Mouse (Mus musculus) urinary bladder, postnatal 25 days (tissue): ENCODE measurements at regions not wholly inside any gene's neighbourhood (a gene's known extent, or its start where the extent isn't known, plus 50 kb on each side); places are given as distances from the start of the nearest gene placed in this dataset.

Source experiments
- DNase-seq: peaks from one replicate; pipeline ENCODE4 v3.0.0; 2022; ENCODE audit warnings: low spot score

GRCm38 (mm10) chr13:6395562-6396223 lies 152.3 kb upstream of the Pitrm1 start:
- no peak for DNase-seq

- no peak for DNase-seq
Measured at GRCm38 (mm10) chr13:6397648-6398047, 150.3 kb upstream of the Pitrm1 start.

- no peak for DNase-seq
Measured at GRCm38 (mm10) chr13:6431821-6432220, 116.1 kb upstream of the Pitrm1 start.

- no peak for DNase-seq
Measured at GRCm38 (mm10) chr13:6446976-6447375, 101.0 kb upstream of the Pitrm1 start.

GRCm38 (mm10) chr13:6461363-6461762 lies 86.6 kb upstream of the Pitrm1 start:
- no peak for DNase-seq

GRCm38 (mm10) chr13:6465911-6466419 lies 82.0 kb upstream of the Pitrm1 start:
- no peak for DNase-seq

GRCm38 (mm10) chr13:6469446-6470227 lies 78.3 kb upstream of the Pitrm1 start:
- DNase-seq, result peak; percentile 56

GRCm38 (mm10) chr13:6470286-6471103 lies 77.5 kb upstream of the Pitrm1 start:
- no peak for DNase-seq

GRCm38 (mm10) chr13:6471643-6472042 lies 76.3 kb upstream of the Pitrm1 start:
- DNase-seq, result peak; percentile 60

- no peak for DNase-seq
Measured at GRCm38 (mm10) chr13:6473401-6474190, 74.4 kb upstream of the Pitrm1 start.

- no peak for DNase-seq
Measured at GRCm38 (mm10) chr13:6479667-6480066, 68.3 kb upstream of the Pitrm1 start.

GRCm38 (mm10) chr13:6484418-6484817 lies 63.5 kb upstream of the Pitrm1 start:
- no peak for DNase-seq

- DNase-seq, result no peak
Measured at GRCm38 (mm10) chr13:6487837-6488236, 60.1 kb upstream of the Pitrm1 start.

- no peak for DNase-seq
Measured at GRCm38 (mm10) chr13:6492916-6493619, 54.9 kb upstream of the Pitrm1 start.
